Mouse (Mus musculus) liver, embryonic 13.5 days (tissue): ENCODE results near the gene Lyz1. TPM values are rescaled to one million over a fixed set of nuclear protein-coding genes. Genes with fewer than 3 reads are reported as not detected.
"Not testable (repeated sequence)": the region's sequence is repeated elsewhere in the genome, so short reads cannot be mapped to it uniquely, and the experiment has no call there.

ENCODE experiments used
- ATAC-seq: fragments of 200-750 bp; cut with Nextera tagmentation; 2 replicates; pipeline ENCODE4 v1.8.0; 2017; ENCODE audit warnings: low read depth, mild to moderate bottlenecking, moderate number of reproducible peaks, moderate library complexity
- DNase-seq: peaks from one replicate; pipeline ENCODE4 v3.0.0; 2022
- H3K27ac ChIP-seq: fragments of 300-500 bp; sonication (generic); 2 replicates; pipeline ENCODE4 v1.5.1; 2015; ENCODE audit warnings: moderate library complexity, mild to moderate bottlenecking, inconsistent platforms
- H3K27me3 ChIP-seq: fragments of 300-500 bp; sonication (generic); 2 replicates; pipeline ENCODE4 v1.6.1; 2015; ENCODE audit warnings: mild to moderate bottlenecking, inconsistent platforms
- H3K36me3 ChIP-seq: fragments of 300-500 bp; sonication (generic); 2 replicates; pipeline ENCODE4 v1.6.1; 2015; ENCODE audit warnings: mild to moderate bottlenecking, inconsistent platforms
- H3K4me1 ChIP-seq: fragments of 300-500 bp; sonication (generic); replicated peaks from 2 replicates; pipeline ENCODE4 v1.6.1; 2015; ENCODE audit warnings: inconsistent platforms
- H3K4me2 ChIP-seq: fragments of 300-500 bp; sonication (generic); 2 replicates; pipeline ENCODE4 v1.6.1; 2015; ENCODE audit warnings: inconsistent platforms, mild to moderate bottlenecking, moderate library complexity
- H3K4me3 ChIP-seq: fragments of 300-500 bp; sonication (generic); replicated peaks from 2 replicates; pipeline ENCODE4 v1.5.1; 2015; ENCODE audit warnings: mild to moderate bottlenecking, inconsistent platforms
- H3K9ac ChIP-seq: fragments of 300-500 bp; sonication (generic); 2 replicates; pipeline ENCODE4 v1.6.1; 2015; ENCODE audit warnings: mild to moderate bottlenecking, inconsistent platforms
- H3K9me3 ChIP-seq: fragments of 300-500 bp; sonication (generic); replicated peaks from 2 replicates; pipeline ENCODE4 v1.6.1; 2016; ENCODE audit warnings: inconsistent platforms
- WGBS: fragments of 180-500 bp; shearing (Covaris S2); methylation state at CpG from one replicate; pipeline ENCODE4 v1.1.7; 2015; ENCODE audit not compliant: insufficient replicate concordance; 5-methylcytosine and 5-hydroxymethylcytosine counted together
- polyA plus RNA-seq: library from polyadenylated mRNA; unstranded; fragments of >200 nt; fragmentation: Nextera tagmentation; extraction: Ambion mirVana; gene quantifications from 2 replicates; pipeline ENCODE4 v1.2.1, GENCODE M21; 2015

Lyz1 gene
- polyA plus RNA-seq, 1 experiment from 2014 or later, result not detected

- Histone ChIP-seq H3K27ac (no peak overlapping the region), H3K4me2 (no peak overlapping the region), H3K4me3 (no peak overlapping the region), H3K9me3 (no peaks in the 10 kb centered on the region), H3K36me3 (no peaks in the 10 kb centered on the region), H3K4me1 (no peaks in the 10 kb centered on the region), H3K9ac (no peak overlapping the region), H3K27me3 (no peaks in the 10 kb centered on the region)
- no peak for ATAC-seq
- 69% methylated on average over 10 of the region's 10 CpGs for WGBS
- no peak for DNase-seq
These were observed 16.8 kb downstream of the Lyz1 start for GRCm38 (mm10) chr10:117275681-117276369.

- 69% methylated on average over 4 of the region's 7 CpGs for WGBS
- not testable (repeated sequence) for H3K4me1 ChIP-seq, H3K9me3 ChIP-seq, DNase-seq, H3K36me3 ChIP-seq, H3K27me3 ChIP-seq, H3K9ac ChIP-seq, H3K27ac ChIP-seq, H3K4me3 ChIP-seq, H3K4me2 ChIP-seq, ATAC-seq
These were observed 18.0 kb downstream of the Lyz1 start for GRCm38 (mm10) chr10:117274645-117275044.

GRCm38 (mm10) chr10:117272023-117272422, 20.6 kb downstream of the Lyz1 start:
- Histone ChIP-seq H3K36me3 (no peaks in the 10 kb centered on the region), H3K27ac (no peak overlapping the region), H3K4me1 (no peaks in the 10 kb centered on the region), H3K9ac (no peak overlapping the region), H3K4me3 (no peak overlapping the region), H3K4me2 (no peak overlapping the region), H3K9me3 (no peaks in the 10 kb centered on the region), H3K27me3 (no peaks in the 10 kb centered on the region)
- ATAC-seq, result no peak
- no peak for DNase-seq

- no peak overlapping the region for H3K4me3 ChIP-seq
These were observed 32.8 kb downstream of the Lyz1 start for GRCm38 (mm10) chr10:117259870-117260269.

GRCm38 (mm10) chr10:117238603-117239002, 54.1 kb downstream of the Lyz1 start, which contains the start of gene 9530003J23Rik:
TSS of gene 9530003J23Rik (minus strand) at chr10:117238703.
- no peak for ATAC-seq
- no peaks in the 10 kb centered on the region for H3K27me3 ChIP-seq
- no peaks in the 10 kb centered on the region for H3K36me3 ChIP-seq

More at GRCm38 (mm10) chr10:117259870-117260269, 32.8 kb downstream of the Lyz1 start:
- H3K9me3 ChIP-seq, result no peaks in the 10 kb centered on the region
- no peak overlapping the region for H3K4me2 ChIP-seq
- no peaks in the 10 kb centered on the region for H3K27me3 ChIP-seq
- DNase-seq, result no peak
- no peaks in the 10 kb centered on the region for H3K4me1 ChIP-seq
- no peak overlapping the region for H3K27ac ChIP-seq
- no peaks in the 10 kb centered on the region for H3K36me3 ChIP-seq
- no peak for ATAC-seq
- H3K9ac ChIP-seq, result no peak overlapping the region

More at GRCm38 (mm10) chr10:117238603-117239002, 54.1 kb downstream of the Lyz1 start, which contains the start of gene 9530003J23Rik:
- Histone ChIP-seq H3K4me2 (no peak within 1 kb of the TSS), H3K4me1 (peaks cover 3% of the 10 kb centered on the region; the same call in 1 of the 2 replicates), H3K9me3 (no peaks in the 10 kb centered on the region), H3K9ac (no peak within 1 kb of the TSS), H3K4me3 (no peak within 1 kb of the TSS), H3K27ac (no peak within 1 kb of the TSS)
- DNase-seq, result no peak
- WGBS, result 67% methylated on average over 12 of the region's 12 CpGs

Other genes with a start within 250 kb of the Lyz1 start
- gene Lrrc10, start 247.5 kb downstream of the Lyz1 start, polyA plus RNA-seq, result 0.10 TPM in 1 of 2 replicates, not detected in the other
- gene Cct2, start 229.1 kb downstream of the Lyz1 start, polyA plus RNA-seq, result 220 and 240 TPM in 2 replicates
- gene Frs2, start 144.3 kb downstream of the Lyz1 start, polyA plus RNA-seq, result 8.1 and 11.7 TPM in 2 replicates
- gene Yeats4, start 68.4 kb downstream of the Lyz1 start, polyA plus RNA-seq, result 49.2 and 56.2 TPM in 2 replicates
- gene 9530003J23Rik, start 54.2 kb downstream of the Lyz1 start, polyA plus RNA-seq, result not detected in 2 replicates
- gene Lyz2, start 10.5 kb downstream of the Lyz1 start, polyA plus RNA-seq, result 150 and 159 TPM in 2 replicates
- gene Cpsf6, start 87.1 kb upstream of the Lyz1 start, polyA plus RNA-seq, result 69.2 and 87.2 TPM in 2 replicates